Comparison of ENCODE assay signal across 9 mouse cellular contexts in the genomic region with DNA sequence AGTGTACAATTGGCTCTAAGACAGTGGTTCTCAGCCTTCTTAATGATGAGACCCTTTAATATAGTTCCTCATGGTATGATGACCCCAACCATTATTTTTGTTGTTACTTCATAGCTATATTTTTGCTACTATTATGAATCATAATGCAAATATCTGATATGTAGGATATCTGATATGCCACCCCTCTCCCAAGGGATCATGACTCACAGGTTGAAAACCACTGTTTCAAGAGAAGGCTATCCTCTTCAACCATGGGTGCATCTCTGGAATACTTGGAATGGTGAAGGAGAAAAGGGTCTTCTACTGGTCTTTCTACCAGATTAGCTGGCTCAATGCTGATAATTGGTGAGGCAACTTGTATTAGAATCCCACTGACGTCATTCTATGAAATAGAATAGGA.
"Had no signal": no experiment of that assay in that cellular context is flagged by ENCODE, and none has a peak within 500 bp of the region (broad histone marks: within the 10 kb centered on the region; RNA-seq: fewer than 3 reads in every experiment).

No protein-coding gene starts in this region.

- DNase-seq: midbrain, embryonic 14.5 days; retina, postnatal 1 day; right cerebral cortex, adult 18-20 months; right cerebral cortex, postnatal 25 days; right cerebral cortex, postnatal 4 days; spleen, adult 18-20 months; thymus, adult 18-20 months; thymus, postnatal 14 days; thymus, postnatal 36 days had no signal
